Mouse (Mus musculus) liver, embryonic 13.5 days (tissue): ENCODE data around the gene Maml1. TPM values are rescaled to one million over a fixed set of nuclear protein-coding genes. Genes with fewer than 3 reads are reported as not detected.

Source experiments
- ATAC-seq: fragments of 200-750 bp; cut with Nextera tagmentation; 2 replicates; pipeline ENCODE4 v1.8.0; 2017; ENCODE audit warnings: low read depth, mild to moderate bottlenecking, moderate number of reproducible peaks, moderate library complexity
- DNase-seq: peaks from one replicate; pipeline ENCODE4 v3.0.0; 2022
- H3K27ac ChIP-seq: fragments of 300-500 bp; sonication (generic); 2 replicates; pipeline ENCODE4 v1.5.1; 2015; ENCODE audit warnings: moderate library complexity, mild to moderate bottlenecking, inconsistent platforms
- H3K27me3 ChIP-seq: fragments of 300-500 bp; sonication (generic); 2 replicates; pipeline ENCODE4 v1.6.1; 2015; ENCODE audit warnings: mild to moderate bottlenecking, inconsistent platforms
- H3K36me3 ChIP-seq: fragments of 300-500 bp; sonication (generic); 2 replicates; pipeline ENCODE4 v1.6.1; 2015; ENCODE audit warnings: mild to moderate bottlenecking, inconsistent platforms
- H3K4me1 ChIP-seq: fragments of 300-500 bp; sonication (generic); replicated peaks from 2 replicates; pipeline ENCODE4 v1.6.1; 2015; ENCODE audit warnings: inconsistent platforms
- H3K4me2 ChIP-seq: fragments of 300-500 bp; sonication (generic); 2 replicates; pipeline ENCODE4 v1.6.1; 2015; ENCODE audit warnings: inconsistent platforms, mild to moderate bottlenecking, moderate library complexity
- H3K4me3 ChIP-seq: fragments of 300-500 bp; sonication (generic); replicated peaks from 2 replicates; pipeline ENCODE4 v1.5.1; 2015; ENCODE audit warnings: mild to moderate bottlenecking, inconsistent platforms
- H3K9ac ChIP-seq: fragments of 300-500 bp; sonication (generic); 2 replicates; pipeline ENCODE4 v1.6.1; 2015; ENCODE audit warnings: mild to moderate bottlenecking, inconsistent platforms
- H3K9me3 ChIP-seq: fragments of 300-500 bp; sonication (generic); replicated peaks from 2 replicates; pipeline ENCODE4 v1.6.1; 2016; ENCODE audit warnings: inconsistent platforms
- WGBS: fragments of 180-500 bp; shearing (Covaris S2); methylation state at CpG from one replicate; pipeline ENCODE4 v1.1.7; 2015; ENCODE audit not compliant: insufficient replicate concordance; 5-methylcytosine and 5-hydroxymethylcytosine counted together
- polyA plus RNA-seq: library from polyadenylated mRNA; unstranded; fragments of >200 nt; fragmentation: Nextera tagmentation; extraction: Ambion mirVana; gene quantifications from 2 replicates; pipeline ENCODE4 v1.2.1, GENCODE M21; 2015

Gene Maml1
- 1.2 and 1.4 TPM in 2 replicates for polyA plus RNA-seq

- Histone ChIP-seq H3K9ac (peak within 1 kb of the TSS; percentile 99), H3K36me3 (peaks cover 48% of the 10 kb centered on the region), H3K27me3 (no peaks in the 10 kb centered on the region), H3K4me3 (peak within 1 kb of the TSS; percentile 99), H3K4me1 (peaks cover 42% of the 10 kb centered on the region), H3K27ac (peak within 1 kb of the TSS; percentile 96), H3K4me2 (peak within 1 kb of the TSS; percentile 86), H3K9me3 (no peaks in the 10 kb centered on the region)
- ATAC-seq = peak; percentile 94
- under 1% methylated on average over 45 of the region's 45 CpGs for WGBS
- DNase-seq = peak; percentile 97
Observed at GRCm38 (mm10) chr11:50292190-50292855, at the start of gene Maml1. Maml1 (minus strand) TSS chr11:50292311.

- Histone ChIP-seq H3K9ac (no peak overlapping the region), H3K9me3 (no peaks in the 10 kb centered on the region), H3K27me3 (no peaks in the 10 kb centered on the region), H3K4me1 (no peaks in the 10 kb centered on the region), H3K4me3 (no peak overlapping the region), H3K27ac (no peak overlapping the region), H3K36me3 (no peaks in the 10 kb centered on the region), H3K4me2 (no peak overlapping the region)
- DNase-seq (no peak), ATAC-seq (no peak)
- 34% methylated on average over 4 of the region's 4 CpGs for WGBS
Observed at GRCm38 (mm10) chr11:50336891-50337290, 44.8 kb upstream of the Maml1 start.

GRCm38 (mm10) chr11:50336126-50336525 is 44.0 kb upstream of the Maml1 start:
- H3K27ac ChIP-seq = no peak overlapping the region
- no peaks in the 10 kb centered on the region for H3K4me1 ChIP-seq
- H3K9ac ChIP-seq = no peak overlapping the region
- no peak for ATAC-seq
- WGBS = 45% methylated on average over 1 of the region's 1 CpGs
- H3K4me3 ChIP-seq = no peak overlapping the region
- H3K36me3 ChIP-seq = no peaks in the 10 kb centered on the region
- no peaks in the 10 kb centered on the region for H3K27me3 ChIP-seq
- H3K9me3 ChIP-seq = no peaks in the 10 kb centered on the region
- no peak for DNase-seq
- no peak overlapping the region for H3K4me2 ChIP-seq

- Histone ChIP-seq H3K9me3 (no peaks in the 10 kb centered on the region), H3K9ac (no peak overlapping the region), H3K4me1 (peaks cover 2% of the 10 kb centered on the region), H3K36me3 (no peaks in the 10 kb centered on the region), H3K27me3 (no peaks in the 10 kb centered on the region), H3K4me2 (no peak overlapping the region), H3K4me3 (no peak overlapping the region), H3K27ac (no peak overlapping the region)
- 79% methylated on average over 3 of the region's 3 CpGs for WGBS
- ATAC-seq (no peak), DNase-seq (no peak)
Observed at GRCm38 (mm10) chr11:50333181-50333580, 41.1 kb upstream of the Maml1 start.

GRCm38 (mm10) chr11:50329378-50329777 is 37.3 kb upstream of the Maml1 start:
- ATAC-seq = no peak
- no peaks in the 10 kb centered on the region for H3K9me3 ChIP-seq
- peaks cover 23% of the 10 kb centered on the region for H3K4me1 ChIP-seq
- H3K27me3 ChIP-seq = no peaks in the 10 kb centered on the region
- H3K36me3 ChIP-seq = no peaks in the 10 kb centered on the region
- no peak overlapping the region for H3K9ac ChIP-seq
- no peak overlapping the region for H3K4me2 ChIP-seq
- 86% methylated on average over 1 of the region's 1 CpGs for WGBS
- no peak overlapping the region for H3K4me3 ChIP-seq
- no peak for DNase-seq
- no peak overlapping the region for H3K27ac ChIP-seq

- Histone ChIP-seq H3K27me3 (no peaks in the 10 kb centered on the region), H3K4me2 (no peak overlapping the region), H3K36me3 (no peaks in the 10 kb centered on the region), H3K4me1 (peaks cover 35% of the 10 kb centered on the region), H3K4me3 (no peak overlapping the region), H3K27ac (no peak overlapping the region), H3K9ac (no peak overlapping the region), H3K9me3 (no peaks in the 10 kb centered on the region)
- WGBS = 55% methylated on average over 3 of the region's 3 CpGs
- no peak for ATAC-seq
- DNase-seq = no peak
Observed at GRCm38 (mm10) chr11:50328075-50328625, 36.0 kb upstream of the Maml1 start.

GRCm38 (mm10) chr11:50326302-50326966 is 34.3 kb upstream of the Maml1 start:
- H3K36me3 ChIP-seq = no peaks in the 10 kb centered on the region
- H3K4me3 ChIP-seq = peak overlapping the region; percentile 93
- H3K4me2 ChIP-seq = peak overlapping the region; percentile 75
- DNase-seq = no peak
- ATAC-seq = no peak
- no peaks in the 10 kb centered on the region for H3K27me3 ChIP-seq
- H3K4me1 ChIP-seq = peaks cover 52% of the 10 kb centered on the region
- 3% methylated on average over 7 of the region's 7 CpGs for WGBS
- H3K27ac ChIP-seq = peak overlapping the region; percentile 84
- H3K9me3 ChIP-seq = no peaks in the 10 kb centered on the region
- peak overlapping the region; percentile 73 for H3K9ac ChIP-seq

- Histone ChIP-seq H3K4me2 (peak within 1 kb of the TSS; percentile 91), H3K4me3 (peak within 1 kb of the TSS; percentile 93)
Observed at GRCm38 (mm10) chr11:50325496-50326301, 33.6 kb upstream of the Maml1 start, which contains the start of gene Canx. Canx (minus strand) TSS chr11:50325673.

GRCm38 (mm10) chr11:50324751-50325471 is 32.8 kb upstream of the Maml1 start:
- peak; percentile 13 for DNase-seq
- peaks cover 64% of the 10 kb centered on the region for H3K4me1 ChIP-seq
- under 1% methylated on average over 34 of the region's 34 CpGs for WGBS

More at GRCm38 (mm10) chr11:50325496-50326301, 33.6 kb upstream of the Maml1 start, which contains the start of gene Canx:
- DNase-seq (peak; percentile 97), ATAC-seq (peak; percentile 92)
- H3K27me3 ChIP-seq = no peaks in the 10 kb centered on the region
- WGBS = under 1% methylated on average over 64 of the region's 64 CpGs
- no peaks in the 10 kb centered on the region for H3K36me3 ChIP-seq
- H3K27ac ChIP-seq = peak within 1 kb of the TSS; percentile 90
- no peaks in the 10 kb centered on the region for H3K9me3 ChIP-seq
- peaks cover 58% of the 10 kb centered on the region for H3K4me1 ChIP-seq
- H3K9ac ChIP-seq = peak within 1 kb of the TSS; percentile 96

GRCm38 (mm10) chr11:50323843-50324242 is 31.7 kb upstream of the Maml1 start:
- peaks cover 70% of the 10 kb centered on the region for H3K4me1 ChIP-seq
- peaks cover 12% of the 10 kb centered on the region for H3K36me3 ChIP-seq
- peak; percentile 53 for DNase-seq
- H3K27me3 ChIP-seq = no peaks in the 10 kb centered on the region
- peak overlapping the region; percentile 96 for H3K9ac ChIP-seq
- peak overlapping the region; percentile 90 for H3K27ac ChIP-seq
- peak overlapping the region; percentile 93 for H3K4me3 ChIP-seq
- H3K9me3 ChIP-seq = no peaks in the 10 kb centered on the region
- peak overlapping the region; percentile 91 for H3K4me2 ChIP-seq
- WGBS = 8% methylated on average over 1 of the region's 1 CpGs
- peak; percentile 53 for ATAC-seq

More at GRCm38 (mm10) chr11:50324751-50325471, 32.8 kb upstream of the Maml1 start:
- ATAC-seq = peak; percentile 41
- peak overlapping the region; percentile 90 for H3K27ac ChIP-seq
- peak overlapping the region; percentile 93 for H3K4me3 ChIP-seq
- H3K9me3 ChIP-seq = no peaks in the 10 kb centered on the region
- no peaks in the 10 kb centered on the region for H3K27me3 ChIP-seq
- peaks cover 1% of the 10 kb centered on the region for H3K36me3 ChIP-seq
- peak overlapping the region; percentile 96 for H3K9ac ChIP-seq
- H3K4me2 ChIP-seq = peak overlapping the region; percentile 91
